Mouse (Mus musculus) neural tube, embryonic 15.5 days (tissue): ENCODE measurements around the gene Hic1. TPM values are rescaled to one million over a fixed set of nuclear protein-coding genes. Genes with fewer than 3 reads are reported as not detected.
A peak's percentile ranks its signal among the peaks of the same experiment; 100 is the strongest.

Source experiments
- ATAC-seq: fragments of 200-750 bp; cut with Nextera tagmentation; 2 replicates; pipeline ENCODE4 v1.8.0; 2017; ENCODE audit warnings: mild to moderate bottlenecking, moderate TSS enrichment, moderate library complexity; ENCODE audit not compliant: low FRiP score
- H3K27ac ChIP-seq: fragments of 300-500 bp; sonication (generic); replicated peaks from 2 replicates; pipeline ENCODE4 v1.5.1; 2015; ENCODE audit warnings: mild to moderate bottlenecking, inconsistent platforms
- H3K27me3 ChIP-seq: fragments of 300-500 bp; sonication (generic); replicated peaks from 2 replicates; pipeline ENCODE4 v1.6.1; 2015; ENCODE audit warnings: inconsistent platforms
- H3K36me3 ChIP-seq: fragments of 300-500 bp; sonication (generic); 2 replicates; pipeline ENCODE4 v1.6.1; 2015; ENCODE audit warnings: inconsistent platforms
- H3K4me1 ChIP-seq: fragments of 300-500 bp; sonication (generic); 2 replicates; pipeline ENCODE4 v1.6.1; 2015; ENCODE audit warnings: inconsistent platforms
- H3K4me2 ChIP-seq: fragments of 300-500 bp; sonication (generic); 2 replicates; pipeline ENCODE4 v1.6.1; 2015; ENCODE audit warnings: inconsistent platforms, mild to moderate bottlenecking, moderate library complexity
- H3K4me3 ChIP-seq: fragments of 300-500 bp; sonication (generic); replicated peaks from 2 replicates; pipeline ENCODE4 v1.5.1; 2015; ENCODE audit warnings: mild to moderate bottlenecking, inconsistent platforms
- H3K9ac ChIP-seq: fragments of 300-500 bp; sonication (generic); replicated peaks from 2 replicates; pipeline ENCODE4 v1.6.1; 2015; ENCODE audit warnings: mild to moderate bottlenecking, inconsistent platforms
- H3K9me3 ChIP-seq: fragments of 300-500 bp; sonication (generic); replicated peaks from 2 replicates; pipeline ENCODE4 v1.6.1; 2016; ENCODE audit warnings: inconsistent platforms
- WGBS: fragments of 180-500 bp; shearing (Covaris S2); methylation state at CpG from one replicate; pipeline ENCODE4 v1.1.7; 2015; ENCODE audit warnings: mixed read lengths; 5-methylcytosine and 5-hydroxymethylcytosine counted together
- polyA plus RNA-seq: library from polyadenylated mRNA; unstranded; fragments of >200 nt; fragmentation: Nextera tagmentation; extraction: Ambion mirVana; gene quantifications from 2 replicates; pipeline ENCODE4 v1.2.1, GENCODE M21; 2015

Hic1 gene
- polyA plus RNA-seq, 1 experiment from 2014 or later = 5.3 TPM

DNA sequence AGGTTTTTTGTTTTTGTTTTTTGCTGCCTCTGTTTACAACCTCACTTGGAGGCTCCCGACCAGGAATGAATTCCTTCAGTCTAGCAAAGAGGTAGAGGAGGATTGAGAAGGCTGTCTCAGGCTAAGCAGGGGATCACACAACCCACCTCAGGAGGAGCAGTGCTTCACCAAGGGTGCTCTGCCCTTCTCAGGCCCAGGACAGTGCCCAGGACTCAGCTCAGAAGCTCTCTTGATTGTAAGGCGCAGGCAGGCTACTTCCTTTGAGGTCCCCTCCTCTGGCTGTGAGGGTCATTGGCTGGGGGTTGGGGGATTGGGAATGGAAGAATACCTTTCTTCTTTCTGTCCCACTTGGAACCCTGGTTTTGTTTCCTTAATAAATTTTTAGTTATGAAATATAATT, 5.3 kb downstream of the Hic1 start:
- H3K9ac ChIP-seq = no peak overlapping the region
- H3K4me1 ChIP-seq = peaks cover 45% of the 10 kb centered on the region
- WGBS = 71% methylated on average over 2 of the region's 2 CpGs
- no peak overlapping the region for H3K4me2 ChIP-seq
- no peak for ATAC-seq
- H3K4me3 ChIP-seq = no peak overlapping the region
- H3K27me3 ChIP-seq = peaks cover 68% of the 10 kb centered on the region
- H3K36me3 ChIP-seq = peaks cover 22% of the 10 kb centered on the region
- no peaks in the 10 kb centered on the region for H3K9me3 ChIP-seq
- no peak overlapping the region for H3K27ac ChIP-seq

DNA sequence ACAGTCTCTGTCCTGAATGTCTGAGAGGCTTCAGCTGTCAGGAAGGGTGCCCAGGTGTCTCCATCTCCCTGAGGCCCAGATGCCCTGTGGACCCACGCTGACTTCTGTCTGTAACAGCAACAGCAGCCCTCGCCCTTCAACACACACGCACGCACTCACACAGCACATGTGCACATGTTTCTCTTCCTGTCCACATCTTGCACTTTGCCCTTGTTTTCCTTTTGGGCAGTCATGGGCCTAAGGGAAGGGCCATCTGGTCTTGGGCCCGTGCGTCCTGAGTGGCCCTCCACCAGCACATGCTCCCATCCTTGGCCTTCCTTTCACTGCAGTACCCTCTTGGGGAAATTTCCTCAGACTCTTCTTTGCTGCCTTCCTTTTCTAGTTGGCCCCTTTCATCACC, 5.9 kb downstream of the Hic1 start:
- Histone ChIP-seq H3K9me3 (no peaks in the 10 kb centered on the region), H3K4me2 (no peak overlapping the region), H3K27ac (no peak overlapping the region), H3K36me3 (peaks cover 25% of the 10 kb centered on the region), H3K9ac (no peak overlapping the region), H3K27me3 (peaks cover 63% of the 10 kb centered on the region), H3K4me3 (no peak overlapping the region), H3K4me1 (peaks cover 39% of the 10 kb centered on the region)
- ATAC-seq = no peak
- WGBS = 95% methylated on average over 6 of the region's 6 CpGs

DNA sequence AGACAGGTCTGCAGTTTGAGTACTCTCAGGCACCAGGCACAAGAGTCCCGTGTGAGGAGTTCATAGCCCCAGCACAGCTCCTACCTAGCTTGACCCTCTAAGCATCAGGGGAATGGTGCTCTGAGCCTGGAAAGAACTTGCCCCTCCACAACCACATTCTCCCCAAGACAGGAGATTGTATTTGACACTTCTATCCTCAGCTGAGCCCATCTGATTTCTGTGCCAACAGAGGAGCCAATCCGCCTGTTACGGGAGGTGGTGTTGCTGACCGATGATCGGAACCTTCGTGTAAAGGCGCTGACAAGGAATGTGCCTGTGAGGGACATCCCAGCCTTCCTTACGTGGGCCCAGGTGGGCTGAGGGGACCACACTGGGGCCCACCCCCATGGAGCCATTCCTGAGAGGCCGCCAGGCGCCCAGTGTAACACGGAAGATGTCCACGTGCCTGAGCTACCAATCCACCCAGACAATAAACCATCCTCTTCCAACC, 6.7 kb downstream of the Hic1 start:
- peaks cover 57% of the 10 kb centered on the region for H3K27me3 ChIP-seq
- no peaks in the 10 kb centered on the region for H3K9me3 ChIP-seq
- peaks cover 27% of the 10 kb centered on the region for H3K36me3 ChIP-seq
- no peak for ATAC-seq
- H3K4me3 ChIP-seq = no peak overlapping the region
- 90% methylated on average over 12 of the region's 12 CpGs for WGBS
- peaks cover 32% of the 10 kb centered on the region for H3K4me1 ChIP-seq
- H3K9ac ChIP-seq = no peak overlapping the region
- no peak overlapping the region for H3K27ac ChIP-seq
- H3K4me2 ChIP-seq = no peak overlapping the region

DNA sequence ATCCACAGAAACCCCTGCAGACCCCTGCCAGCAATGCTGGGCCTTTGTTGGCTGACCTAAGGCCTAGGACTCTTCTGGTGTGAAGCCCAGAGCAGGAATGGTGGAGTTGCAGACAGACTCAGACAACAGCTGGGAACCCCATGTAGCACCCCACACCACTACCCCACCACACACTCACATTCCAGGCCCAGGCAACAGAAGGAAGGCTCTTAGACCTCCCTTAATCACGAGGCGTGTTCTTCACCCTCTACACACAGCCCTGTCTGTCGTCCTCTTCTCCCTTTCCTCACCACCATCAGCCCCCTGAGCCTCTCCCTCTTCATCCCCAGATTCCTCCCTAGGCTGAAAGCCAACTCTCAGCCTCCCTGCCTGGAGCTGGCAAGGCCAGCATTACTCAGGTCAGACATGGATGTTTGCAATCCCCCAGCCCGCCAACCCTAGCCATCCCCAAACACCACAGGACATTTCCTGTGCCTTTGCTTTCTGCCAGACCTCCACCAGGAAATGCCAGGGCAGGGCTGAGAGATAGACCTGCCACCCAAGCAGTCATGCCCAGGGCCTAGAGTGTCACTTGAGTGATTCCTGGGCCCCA, 7.8 kb downstream of the Hic1 start:
- Histone ChIP-seq H3K9me3 (no peaks in the 10 kb centered on the region), H3K4me2 (no peak overlapping the region), H3K36me3 (peaks cover 32% of the 10 kb centered on the region), H3K27ac (no peak overlapping the region), H3K9ac (no peak overlapping the region), H3K4me1 (peaks cover 21% of the 10 kb centered on the region), H3K4me3 (no peak overlapping the region), H3K27me3 (peaks cover 45% of the 10 kb centered on the region)
- ATAC-seq = no peak
- WGBS = 76% methylated on average over 4 of the region's 4 CpGs

DNA sequence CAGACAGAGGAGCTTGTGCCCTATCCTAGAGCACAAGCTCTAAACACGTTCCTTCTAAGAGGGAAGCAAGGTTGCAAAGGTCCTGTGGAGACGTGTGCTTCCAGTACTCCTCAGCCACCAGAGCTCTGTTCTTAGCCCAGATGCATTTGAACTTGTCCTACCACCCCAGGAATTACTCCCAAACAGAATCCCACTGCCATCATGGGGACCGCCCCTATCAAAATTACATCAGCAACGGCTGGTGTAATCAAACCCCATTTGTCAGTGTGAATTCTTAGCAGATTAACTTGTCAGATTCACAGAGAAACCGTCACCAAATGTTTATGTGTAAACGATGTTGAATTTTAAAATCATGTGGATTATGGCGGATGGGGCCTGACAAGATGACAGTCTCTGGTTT, 8.4 kb downstream of the Hic1 start:
- H3K9ac ChIP-seq = no peak overlapping the region
- peaks cover 18% of the 10 kb centered on the region for H3K4me1 ChIP-seq
- no peaks in the 10 kb centered on the region for H3K9me3 ChIP-seq
- peaks cover 32% of the 10 kb centered on the region for H3K36me3 ChIP-seq
- peaks cover 40% of the 10 kb centered on the region for H3K27me3 ChIP-seq
- H3K27ac ChIP-seq = no peak overlapping the region
- 89% methylated on average over 7 of the region's 7 CpGs for WGBS
- no peak overlapping the region for H3K4me2 ChIP-seq
- H3K4me3 ChIP-seq = no peak overlapping the region
- no peak for ATAC-seq

DNA sequence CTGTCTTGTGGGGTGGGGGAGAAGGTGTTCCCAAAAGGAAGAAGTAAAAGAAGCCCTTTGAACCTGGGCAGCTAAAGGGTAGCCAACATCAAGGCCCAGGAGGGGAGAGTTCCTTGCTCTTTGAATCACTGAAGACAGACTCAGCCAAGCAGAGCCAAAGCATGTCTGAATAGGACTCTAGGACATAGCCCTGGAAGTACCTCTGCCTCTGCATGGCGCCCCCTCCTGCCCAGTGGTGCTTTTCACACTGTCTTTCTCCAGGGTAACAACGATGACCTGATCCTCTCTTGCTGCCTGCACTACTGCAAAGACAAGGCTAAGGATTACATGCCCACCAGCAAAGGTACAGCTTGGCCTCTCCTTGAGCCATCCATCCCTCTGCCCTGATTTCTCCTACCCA, 9.8 kb downstream of the Hic1 start:
- peaks cover 26% of the 10 kb centered on the region for H3K27me3 ChIP-seq
- H3K9me3 ChIP-seq = no peaks in the 10 kb centered on the region
- no peak overlapping the region for H3K27ac ChIP-seq
- 53% methylated on average over 2 of the region's 2 CpGs for WGBS
- H3K4me2 ChIP-seq = no peak overlapping the region
- peaks cover 7% of the 10 kb centered on the region; the same call in 1 of the 2 replicates for H3K4me1 ChIP-seq
- H3K36me3 ChIP-seq = peaks cover 32% of the 10 kb centered on the region
- H3K9ac ChIP-seq = no peak overlapping the region
- no peak for ATAC-seq
- no peak overlapping the region for H3K4me3 ChIP-seq

DNA sequence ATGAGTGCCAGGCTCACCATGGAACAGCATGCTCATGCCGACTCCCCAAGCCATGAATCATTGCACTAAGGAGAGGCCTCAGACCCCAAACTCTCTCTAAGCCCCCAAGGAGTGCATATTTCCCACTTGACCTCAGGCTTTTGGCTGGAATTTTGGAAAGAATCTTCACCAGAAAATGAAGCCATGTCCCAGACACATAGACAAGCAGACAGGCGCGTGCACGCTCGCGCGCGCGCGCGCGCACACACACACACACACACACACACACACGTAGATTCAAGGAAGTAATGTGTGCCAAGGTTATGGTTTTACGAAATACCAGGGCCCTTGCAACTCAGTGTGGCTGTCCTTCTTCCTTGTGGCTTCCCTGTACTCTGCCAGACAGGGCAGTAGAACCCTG, 10.9 kb downstream of the Hic1 start:
- peaks cover 30% of the 10 kb centered on the region for H3K36me3 ChIP-seq
- H3K4me2 ChIP-seq = no peak overlapping the region
- H3K4me1 ChIP-seq = 0 out of 2 replicates have a peak, but pooled peaks cover 5% of the 10 kb centered on the region
- peak overlapping the region; percentile 33 for H3K27ac ChIP-seq
- no peak overlapping the region for H3K9ac ChIP-seq
- no peak for ATAC-seq
- H3K4me3 ChIP-seq = no peak overlapping the region
- H3K27me3 ChIP-seq = peaks cover 15% of the 10 kb centered on the region
- WGBS = 88% methylated on average over 14 of the region's 14 CpGs
- H3K9me3 ChIP-seq = no peaks in the 10 kb centered on the region

DNA sequence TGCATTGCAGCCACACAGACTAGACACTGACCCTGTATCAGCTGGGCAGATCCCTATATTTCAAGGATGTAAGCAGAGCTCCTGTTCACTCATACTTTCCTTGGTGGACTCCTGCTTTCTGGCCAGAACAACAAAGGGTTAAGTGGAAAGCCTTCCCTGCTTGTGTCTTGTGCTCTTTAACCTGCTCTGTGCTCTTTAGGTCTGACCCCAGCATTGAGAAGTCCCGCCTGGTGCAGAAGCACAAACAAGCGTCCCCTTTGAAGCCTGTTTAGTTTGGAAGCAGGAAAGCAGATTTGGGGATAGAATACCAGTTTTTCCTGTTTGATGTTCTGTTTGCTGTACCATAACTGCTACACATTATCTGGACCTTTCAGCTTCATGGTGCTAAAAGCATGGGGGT, 11.4 kb downstream of the Hic1 start:
- Histone ChIP-seq H3K4me1 (0 out of 2 replicates have a peak, but pooled peaks cover 5% of the 10 kb centered on the region), H3K27ac (peak overlapping the region; percentile 33; the same call in 1 of the 2 replicates), H3K9ac (no peak overlapping the region), H3K9me3 (no peaks in the 10 kb centered on the region), H3K4me3 (no peak overlapping the region), H3K36me3 (peaks cover 25% of the 10 kb centered on the region), H3K4me2 (no peak overlapping the region), H3K27me3 (peaks cover 9% of the 10 kb centered on the region)
- no peak for ATAC-seq
- WGBS = 60% methylated on average over 2 of the region's 2 CpGs

DNA sequence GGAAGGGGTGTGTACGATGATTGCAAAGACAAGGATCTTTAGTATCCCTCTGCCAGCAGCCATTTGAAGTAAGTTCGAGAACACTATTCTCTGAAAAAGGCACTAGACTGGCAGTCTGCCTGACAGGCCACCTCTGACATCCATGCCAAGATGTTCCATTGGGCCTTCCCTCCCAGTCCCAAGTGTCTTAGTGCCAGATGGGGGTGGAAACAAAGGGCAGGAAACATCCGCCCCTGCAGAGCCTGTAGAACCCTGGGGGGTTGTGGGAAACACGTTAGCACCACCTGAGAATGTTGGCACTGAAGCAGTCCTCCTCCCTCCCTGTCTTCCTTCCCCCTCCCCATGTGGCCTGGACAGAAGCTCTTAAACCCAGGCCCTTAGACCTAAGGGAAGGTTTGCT, 12.3 kb downstream of the Hic1 start:
- peaks cover 20% of the 10 kb centered on the region for H3K36me3 ChIP-seq
- H3K27ac ChIP-seq = 0 out of 2 replicates have a peak overlapping the region, but pooled peaks have one; percentile 28
- no peak overlapping the region for H3K4me2 ChIP-seq
- H3K27me3 ChIP-seq = peaks cover under 1% of the 10 kb centered on the region; the same call in 1 of the 2 replicates
- no peak overlapping the region for H3K9ac ChIP-seq
- 0 out of 2 replicates have a peak, but pooled peaks cover 5% of the 10 kb centered on the region for H3K4me1 ChIP-seq
- no peaks in the 10 kb centered on the region for H3K9me3 ChIP-seq
- WGBS = 41% methylated on average over 4 of the region's 4 CpGs
- no peak overlapping the region for H3K4me3 ChIP-seq
- ATAC-seq = no peak

DNA sequence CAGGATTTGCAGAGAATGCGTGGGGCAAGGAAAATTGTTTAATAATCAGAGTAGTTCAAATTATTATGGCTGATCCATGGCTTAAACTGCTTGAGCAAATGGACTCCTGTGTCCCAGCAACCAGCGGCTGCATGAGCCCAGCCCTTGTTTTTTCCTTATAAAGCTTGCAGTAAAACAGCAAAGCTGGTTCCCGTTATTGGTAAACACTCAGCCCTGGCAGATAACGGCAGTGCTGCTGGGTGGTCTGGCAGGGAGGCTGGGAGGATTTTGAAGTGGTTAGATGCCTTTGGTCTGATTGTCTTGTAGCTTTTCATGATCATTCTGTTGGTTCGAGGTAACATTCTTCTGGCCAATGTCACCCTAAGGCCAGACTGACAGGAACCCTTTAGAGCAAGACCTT, 12.9 kb downstream of the Hic1 start:
- Histone ChIP-seq H3K4me1 (0 out of 2 replicates have a peak, but pooled peaks cover 5% of the 10 kb centered on the region), H3K9me3 (no peaks in the 10 kb centered on the region), H3K27ac (peak overlapping the region; percentile 23; the same call in 1 of the 2 replicates), H3K4me2 (no peak overlapping the region), H3K27me3 (no peaks in the 10 kb centered on the region), H3K9ac (no peak overlapping the region), H3K4me3 (no peak overlapping the region), H3K36me3 (peaks cover 15% of the 10 kb centered on the region)
- 71% methylated on average over 5 of the region's 5 CpGs for WGBS
- ATAC-seq = no peak

DNA sequence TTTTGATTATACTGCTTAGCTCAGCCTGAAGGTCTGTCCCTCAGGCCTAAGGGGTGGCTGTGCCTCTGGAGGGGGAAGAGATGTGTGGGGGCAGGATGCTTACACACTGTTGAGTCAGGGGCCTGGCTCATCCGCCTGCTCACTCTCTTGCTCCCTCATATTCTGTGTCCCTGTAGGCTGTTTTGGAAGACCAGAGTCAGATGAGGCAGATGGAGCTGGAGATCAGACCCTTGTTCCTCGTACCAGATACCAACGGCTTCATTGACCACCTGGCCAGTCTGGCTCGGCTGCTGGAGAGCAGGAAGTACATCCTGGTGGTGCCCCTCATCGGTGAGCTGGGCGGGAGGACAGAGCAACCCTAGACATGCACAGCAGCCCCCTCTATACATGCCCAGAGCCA, 13.3 kb downstream of the Hic1 start:
- Histone ChIP-seq H3K27ac (peak overlapping the region; percentile 23; the same call in 1 of the 2 replicates), H3K4me1 (0 out of 2 replicates have a peak, but pooled peaks cover 5% of the 10 kb centered on the region), H3K4me3 (no peak overlapping the region), H3K9me3 (no peaks in the 10 kb centered on the region), H3K27me3 (no peaks in the 10 kb centered on the region), H3K4me2 (no peak overlapping the region), H3K9ac (no peak overlapping the region), H3K36me3 (peaks cover 15% of the 10 kb centered on the region)
- 67% methylated on average over 6 of the region's 6 CpGs for WGBS
- ATAC-seq = no peak

DNA sequence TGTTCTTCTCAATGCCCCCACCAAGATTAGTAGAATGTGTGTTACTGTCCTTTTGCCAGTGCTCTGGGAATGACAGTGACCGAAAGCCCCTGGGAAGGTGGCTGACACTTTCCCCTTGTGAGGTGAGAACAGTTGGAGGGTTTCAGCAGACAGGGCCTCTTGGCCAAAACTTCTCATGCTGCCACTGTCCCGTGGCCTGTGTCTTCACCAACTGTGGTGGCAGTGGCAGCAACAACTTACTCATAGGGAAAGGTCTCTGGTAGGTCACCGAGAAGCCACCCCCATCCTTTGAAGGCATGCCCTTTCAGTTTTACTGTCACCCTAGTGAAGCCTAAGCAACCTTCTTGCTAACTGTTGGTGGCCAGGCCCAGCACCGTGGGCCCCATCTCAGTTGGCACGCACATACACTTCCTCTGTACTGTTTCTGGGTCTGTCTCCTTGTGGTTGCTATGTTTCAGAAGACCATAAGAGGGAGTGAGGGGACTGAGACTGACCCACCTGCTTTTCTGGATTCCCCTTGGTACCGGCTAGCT, 15.2 kb downstream of the Hic1 start:
- H3K4me3 ChIP-seq = no peak overlapping the region
- 0 out of 2 replicates have a peak, but pooled peaks cover 5% of the 10 kb centered on the region for H3K4me1 ChIP-seq
- H3K9me3 ChIP-seq = no peaks in the 10 kb centered on the region
- peaks cover 19% of the 10 kb centered on the region; the same call in 1 of the 2 replicates for H3K36me3 ChIP-seq
- WGBS = 77% methylated on average over 6 of the region's 6 CpGs
- no peak overlapping the region for H3K4me2 ChIP-seq
- no peak overlapping the region for H3K9ac ChIP-seq
- no peaks in the 10 kb centered on the region for H3K27me3 ChIP-seq
- no peak for ATAC-seq
- H3K27ac ChIP-seq = peak overlapping the region; percentile 23; the same call in 1 of the 2 replicates
